ENCODE assay signal across 19 mouse cellular contexts in the genomic region with DNA sequence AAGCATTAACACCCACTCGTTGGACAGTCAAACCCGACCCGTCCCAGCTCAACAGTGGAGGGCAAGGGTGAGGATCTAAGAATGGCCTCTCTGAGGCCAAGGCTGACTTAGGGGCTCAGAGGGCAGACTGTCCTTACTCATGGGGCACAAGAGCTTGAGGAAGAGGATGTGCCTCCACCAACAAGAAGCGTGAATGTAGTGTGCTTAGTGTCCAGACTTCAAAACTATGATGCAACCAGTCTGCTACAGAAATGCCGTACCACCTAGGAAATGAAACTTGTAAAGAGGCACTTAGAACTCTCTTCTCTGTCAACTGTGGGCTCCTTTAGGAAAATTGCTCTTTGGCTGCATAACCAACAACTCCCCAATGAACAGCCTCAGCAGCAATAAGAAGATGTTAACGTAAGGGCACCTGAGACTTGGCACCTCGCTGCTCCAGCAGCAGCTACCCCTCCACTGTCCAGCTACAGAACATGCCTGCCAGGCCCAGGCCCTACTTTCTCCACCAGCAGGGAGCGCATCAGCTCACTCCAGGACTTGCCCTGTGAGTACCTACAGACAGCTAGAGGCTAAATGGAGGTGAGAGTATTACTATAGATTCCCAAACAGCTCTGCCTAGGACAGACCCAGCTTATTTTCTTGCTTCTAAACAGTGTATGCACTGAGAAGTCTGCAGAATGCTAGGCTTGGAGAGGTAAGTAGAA. TPM values are rescaled to one million over a fixed set of nuclear protein-coding genes. Genes with fewer than 3 reads are reported as not detected.
DNase-seq lines count a peak whose midpoint lies in the region; ATAC-seq and TF ChIP-seq lines count a peak whose summit lies in the region.
"Had no signal": no experiment of that assay in that cellular context is flagged by ENCODE, and none has a peak within 500 bp of the region (broad histone marks: within the 10 kb centered on the region; RNA-seq: fewer than 3 reads in every experiment).

No protein-coding gene starts in this region.

- 95% methylated on average over 8 of the region's 8 CpGs for WGBS in midbrain, embryonic 13.5 days

- H3K27me3 ChIP-seq in ES-Bruce4 (ENCODE audit: control insufficient read depth, insufficient read depth, low read length, poor library complexity, severe bottlenecking) = no peaks in the 10 kb centered on the region
- H3K27me3 ChIP-seq in midbrain, embryonic 13.5 days = no peaks in the 10 kb centered on the region
- H3K27me3 ChIP-seq: embryonic facial prominence, embryonic 15.5 days; hindbrain, embryonic 12.5 days had no signal

- H3K36me3 ChIP-seq in ES-Bruce4 (ENCODE audit: control insufficient read depth, insufficient read depth, low read length, poor library complexity, severe bottlenecking) = peaks cover 18% of the 10 kb centered on the region
- 0 out of 2 replicates have a peak, but pooled peaks cover 9% of the 10 kb centered on the region for H3K36me3 ChIP-seq in midbrain, embryonic 13.5 days

- no peak for TF ChIP-seq EP300 in ES-Bruce4 (IDR thresholded peaks at IDR 0.05; ENCODE audit: insufficient read depth, low read depth, low read length)

- DNase-seq in layer of hippocampus, adult 2 months (ENCODE audit: low spot score in 2 of 2) = no peak
- no peak for DNase-seq in layer of hippocampus, postnatal 10 days (ENCODE audit: low spot score in 2 of 2)
- DNase-seq in A20 (ENCODE audit: low read depth, low spot score) = peak; percentile 33
- peak; percentile 25 for DNase-seq in lung, postnatal 10 days
- no peak for DNase-seq in frontal cortex, postnatal 10 days (ENCODE audit: low spot score in 2 of 2)
- DNase-seq in ovary, postnatal 36 days (ENCODE audit: low spot score) = no peak
- DNase-seq: cerebellum, postnatal 14 days; kidney, postnatal 14 days; right cerebral cortex, postnatal 4 days had no signal

- H3K4me3 ChIP-seq in layer of hippocampus, adult 2 months = no peak overlapping the region
- H3K4me3 ChIP-seq in ES-Bruce4 (ENCODE audit: low read depth, low read length) = no peak overlapping the region
- H3K4me3 ChIP-seq in midbrain, embryonic 13.5 days (replicated peaks) = no peak overlapping the region
- H3K4me3 ChIP-seq: embryonic facial prominence, embryonic 15.5 days; hindbrain, embryonic 12.5 days had no signal

- no peak for TF ChIP-seq POLR2A in ES-Bruce4 (IDR thresholded peaks at IDR 0.05; ENCODE audit: insufficient read depth, low read length)

- peaks cover 4% of the 10 kb centered on the region for H3K4me1 ChIP-seq in ES-Bruce4 (ENCODE audit: control insufficient read depth, insufficient read depth, low read length)
- no peaks in the 10 kb centered on the region for H3K4me1 ChIP-seq in midbrain, embryonic 13.5 days (replicated peaks)
- H3K4me1 ChIP-seq: hindbrain, embryonic 12.5 days had no signal

- peak overlapping the region; percentile 28; the same call in 1 of the 2 replicates for H3K27ac ChIP-seq in layer of hippocampus, adult 2 months
- H3K27ac ChIP-seq in ES-Bruce4 (ENCODE audit: insufficient read depth, low read length) = no peak overlapping the region
- no peak overlapping the region for H3K27ac ChIP-seq in midbrain, embryonic 13.5 days
- H3K27ac ChIP-seq: embryonic facial prominence, embryonic 15.5 days; hindbrain, embryonic 12.5 days had no signal

- H3K9me3 ChIP-seq in ES-Bruce4 (replicated peaks; ENCODE audit: control insufficient read depth, insufficient read depth, low read length, poor library complexity, severe bottlenecking) = no peaks in the 10 kb centered on the region
- no peaks in the 10 kb centered on the region for H3K9me3 ChIP-seq in midbrain, embryonic 13.5 days
- H3K9me3 ChIP-seq: embryonic facial prominence, embryonic 15.5 days; G1E; hindbrain, embryonic 12.5 days had no signal

- H3K4me2 ChIP-seq in midbrain, embryonic 13.5 days (replicated peaks) = no peak overlapping the region
- H3K4me2 ChIP-seq: embryonic facial prominence, embryonic 15.5 days; heart, embryonic 11.5 days; hindbrain, embryonic 12.5 days had no signal

- no peak for ATAC-seq in midbrain, embryonic 13.5 days
- ATAC-seq: activated CD4-positive, CD25-positive, alpha-beta regulatory T cell, adult 4 months had no signal

- H3K9ac ChIP-seq in ES-Bruce4 (ENCODE audit: low read depth, poor library complexity, severe bottlenecking) = no peak overlapping the region
- no peak overlapping the region for H3K9ac ChIP-seq in midbrain, embryonic 13.5 days (replicated peaks)
- H3K9ac ChIP-seq: embryonic facial prominence, embryonic 15.5 days; hindbrain, embryonic 12.5 days had no signal

- TF ChIP-seq CTCF in layer of hippocampus, adult 2 months (conservative IDR thresholded peaks at IDR 0.05) = peak; percentile 45
- peak; percentile 21 for TF ChIP-seq CTCF in ES-Bruce4 (IDR thresholded peaks at IDR 0.05; ENCODE audit: low read depth, low read length)

RNA-seq across cellular contexts. Expression of a gene that starts 32.5 kb away (rescaled TPM):
- total RNA-seq in layer of hippocampus, adult 2 months (2021) = 10 to 100 TPM; 52.6 to 56.3 TPM
- 100 to 1,000 TPM in 1 of 2 experiments, 10 to 100 TPM in 1; 94.7 to 102 TPM for total RNA-seq in layer of hippocampus, postnatal 10 days (2021)
- 446 and 451 TPM in 2 replicates for polyA plus RNA-seq in ES-Bruce4 (2011; ENCODE audit: insufficient read depth, insufficient read length, low read depth, missing spikeins)
- 28.2 and 33.5 TPM in 2 replicates for polyA plus RNA-seq in midbrain, embryonic 13.5 days (2015; fragmentation: Nextera tagmentation; extraction: Ambion mirVana)

RNA-seq across cellular contexts. Expression of a gene that starts 54.3 kb away (rescaled TPM):
- not detected for total RNA-seq in layer of hippocampus, adult 2 months (2021)
- not detected for total RNA-seq in layer of hippocampus, postnatal 10 days (2021)
- not detected in 2 replicates for polyA plus RNA-seq in ES-Bruce4 (2011; ENCODE audit: insufficient read depth, insufficient read length, low read depth, missing spikeins)
- not detected in 2 replicates for polyA plus RNA-seq in midbrain, embryonic 13.5 days (2015; fragmentation: Nextera tagmentation; extraction: Ambion mirVana)
- total RNA-seq: G1E; left cerebral cortex, postnatal 14 days had no signal
- polyA plus RNA-seq: activated CD4-positive, CD25-positive, alpha-beta regulatory T cell, adult 4 months; embryonic facial prominence, embryonic 15.5 days; G1E; heart, embryonic 11.5 days; hindbrain, embryonic 12.5 days; lung, embryonic 16.5 days; thymus, postnatal 0 days had no signal

Comparison
In these comparisons a context has a peak if more than half of its experiments do, and no peak if none do; other contexts are left out.
1. DNase-seq: peak in A20 (single experiment) and lung, postnatal 10 days (single experiment); none in layer of hippocampus, adult 2 months (0 of 2), layer of hippocampus, postnatal 10 days (0 of 2), frontal cortex, postnatal 10 days (0 of 2) and ovary, postnatal 36 days (single experiment).